Mouse (Mus musculus) C2C12 (cell line): ENCODE results near the gene Rad51b.

Source experiments
- CTCF ChIP-seq: IDR thresholded peaks from one replicate; pipeline ENCODE4 v1.5.1; 2011; ENCODE audit not compliant: control insufficient read depth, insufficient read depth, insufficient read length
- MAX ChIP-seq: IDR thresholded peaks from one replicate; pipeline ENCODE4 v1.6.1; 2011; ENCODE audit warnings: mild to moderate bottlenecking, control low read depth
- MYOD1 ChIP-seq: IDR thresholded peaks from one replicate; pipeline ENCODE4 v1.6.1; 2011; ENCODE audit warnings: low read depth; ENCODE audit not compliant: control insufficient read depth, insufficient read length
- MYOG ChIP-seq: IDR thresholded peaks from one replicate; pipeline ENCODE4 v1.6.1; 2011; ENCODE audit not compliant: control insufficient read depth, insufficient read length; ENCODE audit errors: extremely low read depth

DNA sequence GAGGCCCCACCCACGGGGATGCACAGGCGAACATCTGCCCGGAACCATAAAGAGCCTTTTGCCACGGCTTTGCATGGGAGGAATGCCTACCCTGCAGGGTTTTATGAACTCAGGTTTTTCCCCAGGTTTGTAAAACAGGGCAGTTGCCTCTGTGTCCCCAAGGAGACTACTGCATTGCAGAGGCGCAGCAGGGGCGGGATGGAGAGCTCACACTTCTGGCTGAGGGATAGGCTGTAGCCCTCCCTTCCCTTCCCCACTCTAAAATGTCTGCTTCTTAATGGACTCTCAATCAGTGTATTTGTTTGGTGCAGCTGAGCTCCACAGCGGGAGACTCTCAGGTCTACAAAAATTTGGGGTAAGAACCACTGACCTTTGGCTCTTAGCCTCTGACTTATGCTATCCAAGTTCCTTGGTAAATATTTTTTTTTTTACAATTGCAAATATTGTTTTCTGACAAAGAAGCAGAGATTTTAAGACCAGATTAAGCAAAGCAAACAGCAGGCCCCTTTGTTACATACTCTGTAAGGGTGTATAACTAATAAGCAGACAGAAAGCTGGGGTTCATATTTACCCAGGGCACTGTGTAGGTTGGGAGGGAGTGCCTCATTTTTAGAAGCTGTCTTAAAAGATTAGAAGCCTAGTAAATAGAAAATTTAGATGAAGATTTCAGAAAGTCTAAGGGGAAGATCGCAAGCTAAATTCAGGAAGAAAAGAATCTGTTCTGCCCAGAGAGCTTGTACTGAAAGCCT is 507.9 kb downstream of the Rad51b start:
- TF ChIP-seq MYOG (no peak), MYOD1 (no peak), CTCF (no peak), MAX (no peak)
